Mouse (Mus musculus): Measurements from ENCODE around the gene Slc1a3.

DNA sequence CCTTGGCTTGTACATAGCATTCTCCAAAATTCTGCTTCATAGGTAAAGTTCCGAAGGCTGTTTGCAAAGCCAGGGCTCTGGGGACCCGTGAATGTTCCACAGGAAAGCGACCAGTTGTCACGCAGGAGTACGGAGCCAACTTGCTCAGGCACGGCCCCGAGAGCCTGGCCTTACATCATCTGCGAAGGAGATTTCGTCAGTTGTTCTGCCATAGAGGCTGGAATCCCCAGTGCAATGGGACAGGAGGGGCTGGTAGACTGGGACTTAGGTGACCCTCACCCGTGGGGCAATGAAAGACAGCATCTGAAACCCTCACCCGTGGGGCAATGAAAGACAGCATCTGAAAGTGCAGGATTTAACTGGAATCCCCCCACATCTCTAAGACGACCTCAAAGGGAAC lies 94.3 kb downstream of the Slc1a3 start:
- TF ChIP-seq CTCF (IDR thresholded peaks at IDR 0.05; ENCODE audit: low read depth): no peak
- no peak for TF ChIP-seq EP300 (IDR thresholded peaks at IDR 0.05; ENCODE audit: low read depth)

Data from liver, embryonic 14.5 days (tissue).